Mouse (Mus musculus): Measurements from ENCODE around the gene Bves. TPM values are rescaled to one million over a fixed set of nuclear protein-coding genes. Genes with fewer than 3 reads are reported as not detected.
"Not testable (repeated sequence)": the region's sequence is repeated elsewhere in the genome, so short reads cannot be mapped to it uniquely, and the experiment has no call there.

Bves gene
- polyA plus RNA-seq, 2 experiments = 3.4 to 4.2 TPM

- no peak for ATAC-seq (ENCODE audit: low FRiP score, low read depth)
- WGBS = 64% methylated on average over 7 of the region's 7 CpGs
These were observed 7.2 kb upstream of the Bves start for GRCm38 (mm10) chr10:45328196-45329000.

GRCm38 (mm10) chr10:45334925-45335324 is 647 bp upstream of the Bves start:
- Histone ChIP-seq H3K9ac (ENCODE audit: low read depth, low read length, severe bottlenecking) (peak overlapping the region; percentile 73; the same call in 1 of the 2 replicates), H3K4me2 (replicated peaks; ENCODE audit: low read depth, low read length, severe bottlenecking) (peak overlapping the region; percentile 86), H3K36me3 (ENCODE audit: control insufficient read depth, insufficient read depth, low read length) (no peaks in the 10 kb centered on the region), H3K4me3 (replicated peaks; ENCODE audit: low read length) (peak overlapping the region; percentile 70), H3K27me3 (ENCODE audit: control insufficient read depth, insufficient read depth, low read length) (no peaks in the 10 kb centered on the region), H3K9me3 (ENCODE audit: control insufficient read depth, low read length) (no peaks in the 10 kb centered on the region), H3K4me1 (ENCODE audit: control insufficient read depth, insufficient read depth, low read length) (0 out of 2 replicates have a peak, but pooled peaks cover 3% of the 10 kb centered on the region), H3K27ac (replicated peaks; ENCODE audit: low read depth, low read length) (no peak overlapping the region)
- DNase-seq (ENCODE audit: low spot score) = peak; percentile 23
- 0 out of 2 replicates have a peak, but pooled peaks have one; percentile 35 for ATAC-seq (ENCODE audit: low FRiP score, low read depth)
- no peak for TF ChIP-seq POLR2A (IDR thresholded peaks at IDR 0.05; ENCODE audit: borderline replicate concordance, extremely low read depth, insufficient read depth, insufficient read length)
- WGBS = 15% methylated on average over 7 of the region's 7 CpGs

More at GRCm38 (mm10) chr10:45328196-45329000, 7.2 kb upstream of the Bves start:
- Histone ChIP-seq H3K4me3 (replicated peaks; ENCODE audit: low read length) (no peak overlapping the region), H3K9me3 (ENCODE audit: control insufficient read depth, low read length) (no peaks in the 10 kb centered on the region), H3K36me3 (ENCODE audit: control insufficient read depth, insufficient read depth, low read length) (no peaks in the 10 kb centered on the region), H3K4me2 (replicated peaks; ENCODE audit: low read depth, low read length, severe bottlenecking) (no peak overlapping the region), H3K4me1 (ENCODE audit: control insufficient read depth, insufficient read depth, low read length) (no peaks in the 10 kb centered on the region), H3K27me3 (ENCODE audit: control insufficient read depth, insufficient read depth, low read length) (no peaks in the 10 kb centered on the region), H3K9ac (ENCODE audit: low read depth, low read length, severe bottlenecking) (no peak overlapping the region), H3K27ac (replicated peaks; ENCODE audit: low read depth, low read length) (no peak overlapping the region)
- no peak for TF ChIP-seq POLR2A (IDR thresholded peaks at IDR 0.05; ENCODE audit: borderline replicate concordance, extremely low read depth, insufficient read depth, insufficient read length)
- DNase-seq (ENCODE audit: low spot score) = no peak

- Histone ChIP-seq H3K27ac (replicated peaks; ENCODE audit: low read depth, low read length) (no peak overlapping the region), H3K4me1 (ENCODE audit: control insufficient read depth, insufficient read depth, low read length) (0 out of 2 replicates have a peak, but pooled peaks cover 3% of the 10 kb centered on the region), H3K9me3 (ENCODE audit: control insufficient read depth, low read length) (no peaks in the 10 kb centered on the region), H3K9ac (ENCODE audit: low read depth, low read length, severe bottlenecking) (no peak overlapping the region), H3K27me3 (ENCODE audit: control insufficient read depth, insufficient read depth, low read length) (no peaks in the 10 kb centered on the region), H3K36me3 (ENCODE audit: control insufficient read depth, insufficient read depth, low read length) (no peaks in the 10 kb centered on the region; the same call in 1 of the 2 replicates), H3K4me2 (replicated peaks; ENCODE audit: low read depth, low read length, severe bottlenecking) (no peak overlapping the region), H3K4me3 (replicated peaks; ENCODE audit: low read length) (no peak overlapping the region)
- TF ChIP-seq POLR2A (IDR thresholded peaks at IDR 0.05; ENCODE audit: borderline replicate concordance, extremely low read depth, insufficient read depth, insufficient read length) = no peak
- WGBS = 68% methylated on average over 7 of the region's 7 CpGs
- DNase-seq (ENCODE audit: low spot score) (no peak), ATAC-seq (ENCODE audit: low FRiP score, low read depth) (no peak)
These were observed 3.5 kb downstream of the Bves start for GRCm38 (mm10) chr10:45339106-45339505.

GRCm38 (mm10) chr10:45344381-45344780 is 8.8 kb downstream of the Bves start:
- Histone ChIP-seq H3K27ac (replicated peaks; ENCODE audit: low read depth, low read length) (no peak overlapping the region), H3K27me3 (ENCODE audit: control insufficient read depth, insufficient read depth, low read length) (no peaks in the 10 kb centered on the region), H3K36me3 (ENCODE audit: control insufficient read depth, insufficient read depth, low read length) (no peaks in the 10 kb centered on the region; the same call in 1 of the 2 replicates), H3K9ac (ENCODE audit: low read depth, low read length, severe bottlenecking) (no peak overlapping the region), H3K9me3 (ENCODE audit: control insufficient read depth, low read length) (no peaks in the 10 kb centered on the region), H3K4me3 (replicated peaks; ENCODE audit: low read length) (no peak overlapping the region), H3K4me2 (replicated peaks; ENCODE audit: low read depth, low read length, severe bottlenecking) (no peak overlapping the region), H3K4me1 (ENCODE audit: control insufficient read depth, insufficient read depth, low read length) (no peaks in the 10 kb centered on the region)
- WGBS = 91% methylated on average over 4 of the region's 4 CpGs
- ATAC-seq (ENCODE audit: low FRiP score, low read depth) (no peak), DNase-seq (ENCODE audit: low spot score) (no peak)
- no peak for TF ChIP-seq POLR2A (IDR thresholded peaks at IDR 0.05; ENCODE audit: borderline replicate concordance, extremely low read depth, insufficient read depth, insufficient read length)

- no peak for DNase-seq (ENCODE audit: low spot score)
These were observed 9.6 kb downstream of the Bves start for GRCm38 (mm10) chr10:45345217-45345616.

GRCm38 (mm10) chr10:45348143-45348542 is 12.6 kb downstream of the Bves start:
- not testable (repeated sequence) for H3K36me3 ChIP-seq (ENCODE audit: control insufficient read depth, insufficient read depth, low read length); H3K4me2 ChIP-seq (replicated peaks; ENCODE audit: low read depth, low read length, severe bottlenecking); H3K27ac ChIP-seq (replicated peaks; ENCODE audit: low read depth, low read length); H3K4me1 ChIP-seq (ENCODE audit: control insufficient read depth, insufficient read depth, low read length); H3K27me3 ChIP-seq (ENCODE audit: control insufficient read depth, insufficient read depth, low read length); DNase-seq (ENCODE audit: low spot score); ATAC-seq (ENCODE audit: low FRiP score, low read depth); H3K9me3 ChIP-seq (ENCODE audit: control insufficient read depth, low read length); H3K4me3 ChIP-seq (replicated peaks; ENCODE audit: low read length); H3K9ac ChIP-seq (ENCODE audit: low read depth, low read length, severe bottlenecking)
- 91% methylated on average over 3 of the region's 3 CpGs for WGBS

More at GRCm38 (mm10) chr10:45345217-45345616, 9.6 kb downstream of the Bves start:
- Histone ChIP-seq H3K9ac (ENCODE audit: low read depth, low read length, severe bottlenecking) (no peak overlapping the region), H3K36me3 (ENCODE audit: control insufficient read depth, insufficient read depth, low read length) (no peaks in the 10 kb centered on the region; the same call in 1 of the 2 replicates), H3K9me3 (ENCODE audit: control insufficient read depth, low read length) (no peaks in the 10 kb centered on the region), H3K4me3 (replicated peaks; ENCODE audit: low read length) (no peak overlapping the region), H3K27ac (replicated peaks; ENCODE audit: low read depth, low read length) (no peak overlapping the region), H3K27me3 (ENCODE audit: control insufficient read depth, insufficient read depth, low read length) (no peaks in the 10 kb centered on the region), H3K4me2 (replicated peaks; ENCODE audit: low read depth, low read length, severe bottlenecking) (no peak overlapping the region), H3K4me1 (ENCODE audit: control insufficient read depth, insufficient read depth, low read length) (no peaks in the 10 kb centered on the region)
- ATAC-seq (ENCODE audit: low FRiP score, low read depth) = no peak
- WGBS = 79% methylated on average over 9 of the region's 9 CpGs
- no peak for TF ChIP-seq POLR2A (IDR thresholded peaks at IDR 0.05; ENCODE audit: borderline replicate concordance, extremely low read depth, insufficient read depth, insufficient read length)
